Mouse (Mus musculus) embryo, embryonic 10.5 days (tissue): Measurements from ENCODE around the gene Etv6.

Source experiments
- DNase-seq: peaks from one replicate; pipeline ENCODE4 v3.0.0-alpha.2; 2015; ENCODE audit warnings: low spot score

Etv6 gene

GRCm38 (mm10) chr6:134113168-134113567 is 77.7 kb downstream of the Etv6 start:
- DNase-seq: no peak

GRCm38 (mm10) chr6:134115219-134115968 is 79.9 kb downstream of the Etv6 start:
- no peak for DNase-seq

- DNase-seq: no peak
These were observed 82.0 kb downstream of the Etv6 start for GRCm38 (mm10) chr6:134117380-134117938.

GRCm38 (mm10) chr6:134118506-134118905 is 83.0 kb downstream of the Etv6 start:
- no peak for DNase-seq

GRCm38 (mm10) chr6:134119136-134119535 is 83.6 kb downstream of the Etv6 start:
- peak; percentile 35 for DNase-seq

GRCm38 (mm10) chr6:134120227-134120626 is 84.7 kb downstream of the Etv6 start:
- no peak for DNase-seq

GRCm38 (mm10) chr6:134120712-134121111 is 85.2 kb downstream of the Etv6 start:
- no peak for DNase-seq

- DNase-seq: no peak
These were observed 87.4 kb downstream of the Etv6 start for GRCm38 (mm10) chr6:134122945-134123344.

GRCm38 (mm10) chr6:134123474-134123873 is 88.0 kb downstream of the Etv6 start:
- DNase-seq: no peak

GRCm38 (mm10) chr6:134124256-134124655 is 88.8 kb downstream of the Etv6 start:
- DNase-seq: no peak

GRCm38 (mm10) chr6:134127996-134128395 is 92.5 kb downstream of the Etv6 start:
- DNase-seq: no peak

GRCm38 (mm10) chr6:134128594-134128993 is 93.1 kb downstream of the Etv6 start:
- DNase-seq: no peak

- no peak for DNase-seq
These were observed 94.3 kb downstream of the Etv6 start for GRCm38 (mm10) chr6:134129848-134130247.

- no peak for DNase-seq
These were observed 95.3 kb downstream of the Etv6 start for GRCm38 (mm10) chr6:134130816-134131215.

GRCm38 (mm10) chr6:134131601-134132000 is 96.1 kb downstream of the Etv6 start:
- no peak for DNase-seq

GRCm38 (mm10) chr6:134133756-134134155 is 98.3 kb downstream of the Etv6 start:
- no peak for DNase-seq

GRCm38 (mm10) chr6:134134821-134135323 is 99.4 kb downstream of the Etv6 start:
- no peak for DNase-seq

GRCm38 (mm10) chr6:134136315-134136714 is 100.8 kb downstream of the Etv6 start:
- DNase-seq: no peak

- DNase-seq: no peak
These were observed 103.9 kb downstream of the Etv6 start for GRCm38 (mm10) chr6:134139359-134139758.

GRCm38 (mm10) chr6:134140718-134141615 is 105.5 kb downstream of the Etv6 start:
- no peak for DNase-seq

GRCm38 (mm10) chr6:134141616-134142165 is 106.2 kb downstream of the Etv6 start:
- DNase-seq: no peak

- no peak for DNase-seq
These were observed 107.2 kb downstream of the Etv6 start for GRCm38 (mm10) chr6:134142700-134143099.
